Mouse (Mus musculus) heart, embryonic 13.5 days (tissue): ENCODE data around the gene Adh6b. TPM values are rescaled to one million over a fixed set of nuclear protein-coding genes. Genes with fewer than 3 reads are reported as not detected.

Source experiments
- ATAC-seq: fragments of 200-750 bp; cut with Nextera tagmentation; 2 replicates; pipeline ENCODE4 v1.8.0; 2017; ENCODE audit warnings: moderate TSS enrichment; ENCODE audit not compliant: insufficient number of reproducible peaks, low FRiP score, low TSS enrichment; ENCODE audit errors: extremely low read depth
- H3K27ac ChIP-seq: fragments of 300-500 bp; sonication (generic); replicated peaks from 2 replicates; pipeline ENCODE4 v1.5.1; 2015; ENCODE audit warnings: moderate library complexity, mild to moderate bottlenecking, inconsistent platforms
- H3K27me3 ChIP-seq: fragments of 300-500 bp; sonication (generic); replicated peaks from 2 replicates; pipeline ENCODE4 v1.6.1; 2015; ENCODE audit warnings: mild to moderate bottlenecking, inconsistent platforms
- H3K36me3 ChIP-seq: fragments of 300-500 bp; sonication (generic); 2 replicates; pipeline ENCODE4 v1.6.1; 2015; ENCODE audit warnings: mild to moderate bottlenecking, inconsistent platforms
- H3K4me1 ChIP-seq: fragments of 300-500 bp; sonication (generic); 2 replicates; pipeline ENCODE4 v1.6.1; 2015; ENCODE audit warnings: inconsistent platforms
- H3K4me2 ChIP-seq: fragments of 300-500 bp; sonication (generic); 2 replicates; pipeline ENCODE4 v1.6.1; 2015; ENCODE audit warnings: inconsistent platforms, mild to moderate bottlenecking, moderate library complexity
- H3K4me3 ChIP-seq: fragments of 300-500 bp; sonication (generic); 2 replicates; pipeline ENCODE4 v1.5.1; 2015; ENCODE audit warnings: moderate library complexity, mild to moderate bottlenecking, inconsistent platforms
- H3K9ac ChIP-seq: fragments of 300-500 bp; sonication (generic); 2 replicates; pipeline ENCODE4 v1.6.1; 2015; ENCODE audit warnings: inconsistent platforms, mild to moderate bottlenecking, moderate library complexity
- H3K9me3 ChIP-seq: fragments of 300-500 bp; sonication (generic); 2 replicates; pipeline ENCODE4 v1.6.1; 2016; ENCODE audit warnings: inconsistent platforms
- WGBS: fragments of 180-500 bp; shearing (Covaris S2); methylation state at CpG from one replicate; pipeline ENCODE4 v1.1.7; 2015; ENCODE audit warnings: mixed read lengths; 5-methylcytosine and 5-hydroxymethylcytosine counted together
- polyA plus RNA-seq: library from polyadenylated mRNA; unstranded; fragments of >200 nt; fragmentation: Nextera tagmentation; extraction: Ambion mirVana; gene quantifications from 2 replicates; pipeline ENCODE4 v1.2.1, GENCODE M21; 2015

The Adh6b gene
- 3.3 and 3.6 TPM in 2 replicates for polyA plus RNA-seq

GRCm38 (mm10) chr3:138341471-138341870, at the start of gene Adh6b:
TSS of gene Adh6b (plus strand) at chr3:138341775.
- H3K27ac ChIP-seq: no peak within 1 kb of the TSS
- WGBS: 69% methylated on average over 14 of the region's 14 CpGs
- ATAC-seq: no peak

GRCm38 (mm10) chr3:138293298-138293895, 48.2 kb upstream of the Adh6b start:
- no peak overlapping the region for H3K4me2 ChIP-seq
- H3K9me3 ChIP-seq: peaks cover 26% of the 10 kb centered on the region
- H3K27ac ChIP-seq: no peak overlapping the region
- 79% methylated on average over 7 of the region's 7 CpGs for WGBS
- ATAC-seq: no peak
- no peaks in the 10 kb centered on the region for H3K27me3 ChIP-seq
- no peak overlapping the region for H3K4me3 ChIP-seq
- no peaks in the 10 kb centered on the region for H3K36me3 ChIP-seq
- H3K4me1 ChIP-seq: no peaks in the 10 kb centered on the region
- no peak overlapping the region for H3K9ac ChIP-seq

More at GRCm38 (mm10) chr3:138341471-138341870, at the start of gene Adh6b:
- H3K9me3 ChIP-seq: no peaks in the 10 kb centered on the region
- H3K4me2 ChIP-seq: no peak within 1 kb of the TSS
- H3K4me3 ChIP-seq: no peak within 1 kb of the TSS
- no peak within 1 kb of the TSS for H3K9ac ChIP-seq
- H3K4me1 ChIP-seq: peaks cover 4% of the 10 kb centered on the region; the same call in 1 of the 2 replicates
- no peaks in the 10 kb centered on the region for H3K27me3 ChIP-seq
- H3K36me3 ChIP-seq: no peaks in the 10 kb centered on the region

- no peak overlapping the region for H3K27ac ChIP-seq
Measured at GRCm38 (mm10) chr3:138300130-138300529, 41.4 kb upstream of the Adh6b start.

GRCm38 (mm10) chr3:138302676-138303075, 38.9 kb upstream of the Adh6b start:
- Histone ChIP-seq H3K9ac (no peak overlapping the region), H3K9me3 (peaks cover 14% of the 10 kb centered on the region), H3K4me3 (no peak overlapping the region), H3K4me1 (peaks cover 29% of the 10 kb centered on the region), H3K36me3 (no peaks in the 10 kb centered on the region), H3K27me3 (no peaks in the 10 kb centered on the region), H3K4me2 (no peak overlapping the region), H3K27ac (no peak overlapping the region)
- no peak for ATAC-seq
- WGBS: 50% methylated on average over 4 of the region's 4 CpGs

More at GRCm38 (mm10) chr3:138300130-138300529, 41.4 kb upstream of the Adh6b start:
- Histone ChIP-seq H3K9ac (no peak overlapping the region), H3K4me2 (no peak overlapping the region), H3K4me1 (peaks cover 21% of the 10 kb centered on the region), H3K36me3 (no peaks in the 10 kb centered on the region), H3K27me3 (no peaks in the 10 kb centered on the region), H3K4me3 (no peak overlapping the region), H3K9me3 (peaks cover 29% of the 10 kb centered on the region)
- no peak for ATAC-seq
- 84% methylated on average over 9 of the region's 9 CpGs for WGBS

GRCm38 (mm10) chr3:138303771-138304488, 37.6 kb upstream of the Adh6b start:
- 0 out of 2 replicates have a peak, but pooled peaks cover 1% of the 10 kb centered on the region for H3K9me3 ChIP-seq
- H3K36me3 ChIP-seq: no peaks in the 10 kb centered on the region
- H3K4me1 ChIP-seq: peaks cover 29% of the 10 kb centered on the region
- no peak overlapping the region for H3K27ac ChIP-seq
- H3K4me3 ChIP-seq: no peak overlapping the region
- no peak for ATAC-seq
- H3K4me2 ChIP-seq: no peak overlapping the region
- H3K27me3 ChIP-seq: no peaks in the 10 kb centered on the region
- no peak overlapping the region for H3K9ac ChIP-seq
- 61% methylated on average over 6 of the region's 6 CpGs for WGBS

- Histone ChIP-seq H3K9ac (no peak overlapping the region), H3K9me3 (no peaks in the 10 kb centered on the region), H3K36me3 (no peaks in the 10 kb centered on the region), H3K4me1 (peaks cover 29% of the 10 kb centered on the region), H3K4me3 (no peak overlapping the region), H3K27ac (no peak overlapping the region), H3K4me2 (no peak overlapping the region), H3K27me3 (no peaks in the 10 kb centered on the region)
- ATAC-seq: no peak
- WGBS: 41% methylated on average over 4 of the region's 4 CpGs
Measured at GRCm38 (mm10) chr3:138304489-138304871, 37.1 kb upstream of the Adh6b start.

- H3K27ac ChIP-seq: no peak overlapping the region
- no peak overlapping the region for H3K4me3 ChIP-seq
- H3K4me2 ChIP-seq: peak overlapping the region; percentile 31; the same call in 1 of the 2 replicates
- no peaks in the 10 kb centered on the region for H3K9me3 ChIP-seq
- no peak overlapping the region for H3K9ac ChIP-seq
- 61% methylated on average over 10 of the region's 10 CpGs for WGBS
- H3K27me3 ChIP-seq: no peaks in the 10 kb centered on the region
- no peak for ATAC-seq
- peaks cover 29% of the 10 kb centered on the region for H3K4me1 ChIP-seq
- no peaks in the 10 kb centered on the region for H3K36me3 ChIP-seq
Measured at GRCm38 (mm10) chr3:138305486-138306289, 35.9 kb upstream of the Adh6b start.

GRCm38 (mm10) chr3:138306290-138306683, 35.3 kb upstream of the Adh6b start:
- ATAC-seq: no peak
- Histone ChIP-seq H3K4me1 (peaks cover 29% of the 10 kb centered on the region), H3K9me3 (no peaks in the 10 kb centered on the region), H3K27me3 (no peaks in the 10 kb centered on the region), H3K27ac (no peak overlapping the region; the same call in 1 of the 2 replicates), H3K4me2 (peak overlapping the region; percentile 31), H3K36me3 (no peaks in the 10 kb centered on the region), H3K9ac (0 out of 2 replicates have a peak overlapping the region, but pooled peaks have one; percentile 10), H3K4me3 (no peak overlapping the region)
- 42% methylated on average over 8 of the region's 8 CpGs for WGBS

GRCm38 (mm10) chr3:138309910-138310309, 31.7 kb upstream of the Adh6b start:
- Histone ChIP-seq H3K27me3 (no peaks in the 10 kb centered on the region), H3K36me3 (no peaks in the 10 kb centered on the region), H3K4me2 (no peak overlapping the region), H3K27ac (no peak overlapping the region), H3K9me3 (no peaks in the 10 kb centered on the region), H3K4me1 (peaks cover 8% of the 10 kb centered on the region), H3K9ac (no peak overlapping the region), H3K4me3 (no peak overlapping the region)
- no peak for ATAC-seq
- 79% methylated on average over 8 of the region's 8 CpGs for WGBS

GRCm38 (mm10) chr3:138311015-138311414, 30.6 kb upstream of the Adh6b start:
- no peak overlapping the region for H3K27ac ChIP-seq
- H3K36me3 ChIP-seq: no peaks in the 10 kb centered on the region
- H3K4me3 ChIP-seq: no peak overlapping the region
- 78% methylated on average over 6 of the region's 6 CpGs for WGBS
- ATAC-seq: no peak
- H3K4me1 ChIP-seq: peaks cover 6% of the 10 kb centered on the region
- H3K4me2 ChIP-seq: no peak overlapping the region
- H3K27me3 ChIP-seq: no peaks in the 10 kb centered on the region
- no peak overlapping the region for H3K9ac ChIP-seq
- H3K9me3 ChIP-seq: no peaks in the 10 kb centered on the region

GRCm38 (mm10) chr3:138312965-138313364, 28.6 kb upstream of the Adh6b start, which contains the start of gene Adh6a:
TSS of gene Adh6a (plus strand) at chr3:138313286.
- Histone ChIP-seq H3K4me3 (no peak within 1 kb of the TSS), H3K4me1 (no peaks in the 10 kb centered on the region), H3K9me3 (no peaks in the 10 kb centered on the region), H3K27ac (no peak within 1 kb of the TSS), H3K27me3 (no peaks in the 10 kb centered on the region), H3K9ac (no peak within 1 kb of the TSS), H3K36me3 (no peaks in the 10 kb centered on the region), H3K4me2 (no peak within 1 kb of the TSS)
- no peak for ATAC-seq
- 68% methylated on average over 5 of the region's 5 CpGs for WGBS
